Mouse (Mus musculus): ENCODE results near the gene Cela3b. TPM values are rescaled to one million over a fixed set of nuclear protein-coding genes. Genes with fewer than 3 reads are reported as not detected.

The Cela3b gene
- polyA plus RNA-seq, 1 experiment from 2014 or later: not detected

DNA sequence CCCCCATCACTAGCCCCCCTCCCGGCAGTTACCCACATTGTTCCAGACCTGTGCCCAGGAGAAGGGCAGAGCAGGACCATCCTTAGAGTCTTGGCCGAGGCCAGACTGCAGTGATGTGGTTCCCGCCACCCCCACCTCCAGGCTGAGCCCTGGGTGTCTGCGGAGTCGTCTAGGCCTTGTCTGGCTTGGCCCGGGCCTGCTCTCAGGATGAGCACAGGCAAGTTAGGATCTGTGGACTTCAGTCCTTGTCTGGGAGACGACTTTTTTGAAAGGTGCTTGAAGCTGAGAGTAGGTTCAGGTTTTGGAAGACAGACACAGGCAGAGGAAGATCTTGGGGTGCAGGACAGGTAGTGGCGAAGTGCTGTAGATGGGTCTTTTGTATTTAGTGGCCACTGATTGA is 41.0 kb upstream of the Cela3b start:
- Histone ChIP-seq H3K27ac (ENCODE audit: poor library complexity, severe bottlenecking) (peak overlapping the region; percentile 93), H3K4me3 (peak overlapping the region; percentile 88), H3K4me1 (replicated peaks) (peaks cover 83% of the 10 kb centered on the region), H3K4me2 (peak overlapping the region; percentile 95), H3K9me3 (replicated peaks) (no peaks in the 10 kb centered on the region), H3K9ac (peak overlapping the region; percentile 99), H3K27me3 (replicated peaks) (no peaks in the 10 kb centered on the region), H3K36me3 (peaks cover 10% of the 10 kb centered on the region)
- ATAC-seq (ENCODE audit: insufficient number of reproducible peaks, low FRiP score): no peak
- WGBS: 35% methylated on average over 8 of the region's 8 CpGs

DNA sequence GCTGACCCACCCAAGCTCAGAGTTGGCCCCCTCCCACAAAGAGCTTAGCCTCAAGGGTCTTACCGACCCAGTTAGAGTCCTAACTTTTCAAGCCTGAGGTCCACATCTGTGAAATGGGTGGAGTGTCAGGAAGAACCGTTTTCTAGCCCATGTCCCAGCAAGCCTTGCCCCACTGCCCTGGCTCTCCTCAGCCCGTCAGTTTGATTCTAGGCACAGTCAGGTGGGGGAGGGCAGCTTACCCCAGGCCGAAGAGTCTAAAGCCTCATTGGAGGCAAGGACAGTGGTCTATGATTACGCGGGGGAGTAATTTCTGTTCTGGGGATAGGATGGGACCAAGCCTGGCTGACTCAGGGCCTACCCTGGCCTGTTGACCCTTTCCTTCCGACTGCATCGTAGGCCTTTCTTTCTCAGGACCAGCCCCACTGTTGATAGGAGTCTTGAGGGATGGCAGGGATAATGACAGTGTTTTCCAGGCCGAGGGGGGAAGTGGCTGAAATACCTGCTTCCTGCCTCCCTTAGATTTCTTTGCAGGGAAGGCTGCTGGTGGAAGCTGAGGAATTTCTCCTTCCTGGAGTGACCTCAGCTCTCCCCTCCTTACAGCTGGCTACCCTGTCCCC is 40.5 kb upstream of the Cela3b start:
- H3K36me3 ChIP-seq: peaks cover 10% of the 10 kb centered on the region
- H3K27me3 ChIP-seq (replicated peaks): no peaks in the 10 kb centered on the region
- peak overlapping the region; percentile 95 for H3K4me2 ChIP-seq
- peak overlapping the region; percentile 88 for H3K4me3 ChIP-seq
- 24% methylated on average over 9 of the region's 9 CpGs for WGBS
- H3K9ac ChIP-seq: peak overlapping the region; percentile 99
- ATAC-seq (ENCODE audit: insufficient number of reproducible peaks, low FRiP score): no peak
- H3K4me1 ChIP-seq (replicated peaks): peaks cover 79% of the 10 kb centered on the region
- peak overlapping the region; percentile 93 for H3K27ac ChIP-seq (ENCODE audit: poor library complexity, severe bottlenecking)
- H3K9me3 ChIP-seq (replicated peaks): no peaks in the 10 kb centered on the region

DNA sequence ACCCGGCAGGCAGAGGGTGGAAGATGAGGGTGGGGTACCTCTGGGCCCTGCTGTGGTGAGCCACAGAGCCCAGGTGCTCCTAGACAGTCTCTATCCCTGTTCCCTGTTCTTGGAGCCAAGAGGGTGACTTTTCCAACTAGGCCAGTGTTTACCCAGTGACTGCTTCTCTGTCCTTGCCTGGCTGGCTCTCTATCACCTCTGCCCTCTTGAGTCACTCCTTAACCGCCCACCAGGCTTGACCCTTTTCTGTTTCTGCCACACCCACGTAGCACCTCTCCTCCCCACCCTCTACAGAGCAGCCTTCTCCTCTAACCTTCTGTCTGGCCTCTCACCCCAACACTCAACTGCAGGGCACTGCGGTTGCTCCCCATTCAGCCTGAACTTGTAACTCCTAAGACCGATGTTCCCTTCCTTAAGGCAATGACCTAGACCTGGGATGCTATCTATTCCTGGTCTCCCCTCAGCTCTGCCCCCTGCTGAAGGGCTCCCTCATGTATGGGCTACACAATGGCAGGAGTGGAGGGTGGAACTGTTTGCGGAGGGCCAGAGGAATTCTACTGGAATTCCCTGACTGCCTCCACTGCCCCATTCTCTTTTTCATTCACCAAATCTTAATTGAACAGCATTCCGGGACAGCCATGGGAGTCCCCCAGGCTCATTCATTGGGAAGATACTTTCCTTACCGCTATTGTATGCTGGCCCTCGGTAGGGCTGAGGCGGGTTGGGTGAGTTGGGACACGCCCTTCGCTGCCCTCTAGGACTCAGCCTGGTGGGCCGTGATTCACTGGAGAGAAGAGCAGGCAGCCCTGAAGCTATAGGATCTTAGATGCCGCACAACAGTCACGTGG is 39.7 kb upstream of the Cela3b start:
- WGBS: 21% methylated on average over 15 of the region's 15 CpGs
- Histone ChIP-seq H3K36me3 (peaks cover 8% of the 10 kb centered on the region), H3K27me3 (replicated peaks) (no peaks in the 10 kb centered on the region), H3K9me3 (replicated peaks) (no peaks in the 10 kb centered on the region), H3K27ac (ENCODE audit: poor library complexity, severe bottlenecking) (peak overlapping the region; percentile 93), H3K4me1 (replicated peaks) (peaks cover 77% of the 10 kb centered on the region), H3K9ac (peak overlapping the region; percentile 99), H3K4me3 (peak overlapping the region; percentile 88), H3K4me2 (peak overlapping the region; percentile 95)
- ATAC-seq (ENCODE audit: insufficient number of reproducible peaks, low FRiP score): no peak

DNA sequence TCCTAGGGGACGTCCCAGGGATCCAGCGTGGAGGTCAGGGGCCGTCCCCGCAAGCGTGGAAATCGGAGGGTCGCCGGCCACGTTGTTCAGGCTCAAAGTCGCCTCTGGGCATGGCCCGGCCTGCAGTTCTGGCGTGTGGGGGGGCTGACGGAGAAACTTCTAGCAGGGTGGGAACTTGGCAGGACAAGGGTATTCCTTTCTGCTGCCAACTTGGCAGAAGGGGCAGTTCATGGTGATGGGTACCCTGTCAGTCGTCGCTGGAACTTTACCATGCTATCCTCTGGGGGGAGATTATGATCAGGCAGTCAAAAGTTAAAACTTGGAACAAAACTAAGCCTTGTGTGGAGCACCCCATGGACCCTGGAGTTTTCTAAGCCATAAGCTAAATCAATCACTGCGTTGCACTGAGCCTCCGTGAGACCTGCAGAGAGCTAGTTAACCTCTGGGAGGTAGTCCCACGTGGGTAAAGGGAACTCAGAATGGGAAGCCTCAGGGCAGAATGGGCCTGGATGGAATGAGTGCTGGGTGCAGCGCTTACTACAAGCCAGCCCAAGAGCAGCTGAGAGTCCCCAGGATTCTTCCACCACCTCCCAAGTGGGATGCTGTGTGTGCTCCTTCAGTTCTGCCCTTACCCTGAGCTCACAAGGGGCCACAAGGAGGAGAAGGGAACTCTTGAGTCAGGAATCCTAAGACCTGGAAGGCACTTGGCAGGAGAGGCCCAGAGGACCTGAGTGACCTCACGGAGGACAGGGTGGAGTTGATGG is 38.9 kb upstream of the Cela3b start:
- Histone ChIP-seq H3K9me3 (replicated peaks) (no peaks in the 10 kb centered on the region), H3K36me3 (peaks cover 5% of the 10 kb centered on the region), H3K9ac (peak overlapping the region; percentile 99), H3K27me3 (replicated peaks) (no peaks in the 10 kb centered on the region), H3K27ac (ENCODE audit: poor library complexity, severe bottlenecking) (peak overlapping the region; percentile 93), H3K4me2 (peak overlapping the region; percentile 95), H3K4me1 (replicated peaks) (peaks cover 77% of the 10 kb centered on the region), H3K4me3 (peak overlapping the region; percentile 88)
- 2% methylated on average over 20 of the region's 20 CpGs for WGBS
- 0 out of 2 replicates have a peak, but pooled peaks have one; percentile 0 for ATAC-seq (ENCODE audit: insufficient number of reproducible peaks, low FRiP score)

DNA sequence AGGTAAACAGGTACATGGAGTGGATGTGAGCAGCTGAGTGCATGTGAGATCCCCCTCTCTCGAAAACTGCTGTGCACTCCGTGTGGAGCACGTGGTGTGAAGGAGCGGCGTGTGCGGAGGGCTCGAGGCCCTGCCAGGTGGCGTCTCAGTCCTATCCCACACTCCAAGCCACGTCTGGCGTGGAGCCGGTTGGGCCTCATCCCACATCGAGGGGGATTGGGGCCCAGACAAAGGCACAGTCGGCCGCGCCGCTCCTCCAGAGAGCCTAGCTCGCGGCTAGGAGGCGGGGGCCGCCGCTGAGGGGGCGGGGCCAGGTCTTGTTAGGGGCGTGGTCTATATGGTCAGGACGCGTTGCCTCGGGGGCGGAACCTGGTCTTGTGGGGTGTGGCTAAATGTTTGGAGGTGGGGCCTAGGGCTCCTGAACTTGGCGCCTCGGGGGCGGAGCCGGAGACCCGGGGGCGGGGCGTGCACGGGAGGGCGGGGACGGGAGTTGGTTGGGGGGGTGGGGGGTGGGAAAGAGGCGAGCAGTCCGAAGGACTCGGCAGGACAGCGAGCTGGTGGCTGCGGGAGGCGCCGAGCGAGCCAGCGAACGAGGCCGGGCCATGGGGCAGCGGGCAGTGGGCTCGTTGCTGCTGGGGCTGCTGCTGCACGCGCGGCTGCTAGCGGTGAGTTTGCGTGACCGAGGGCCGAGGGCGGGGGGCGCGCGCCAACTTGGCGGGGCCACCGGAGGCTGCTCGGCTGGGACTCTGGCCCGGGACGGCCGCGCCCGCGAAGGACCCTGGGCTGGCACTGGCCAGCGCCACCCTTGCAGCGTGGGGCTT is 38.1 kb upstream of the Cela3b start, which contains the start of gene Hspg2:
Gene Hspg2 (plus strand): TSS at position 510 of the 821 bp plus-strand sequence.
- no peaks in the 10 kb centered on the region for H3K9me3 ChIP-seq (replicated peaks)
- peak within 1 kb of the TSS; percentile 93 for H3K27ac ChIP-seq (ENCODE audit: poor library complexity, severe bottlenecking)
- no peaks in the 10 kb centered on the region for H3K27me3 ChIP-seq (replicated peaks)
- ATAC-seq (ENCODE audit: insufficient number of reproducible peaks, low FRiP score): peak; percentile 84
- peak within 1 kb of the TSS; percentile 88 for H3K4me3 ChIP-seq
- H3K4me2 ChIP-seq: peak within 1 kb of the TSS; percentile 95
- WGBS: under 1% methylated on average over 66 of the region's 72 CpGs
- H3K4me1 ChIP-seq (replicated peaks): peaks cover 73% of the 10 kb centered on the region
- peak within 1 kb of the TSS; percentile 99 for H3K9ac ChIP-seq
- peaks cover 5% of the 10 kb centered on the region for H3K36me3 ChIP-seq

DNA sequence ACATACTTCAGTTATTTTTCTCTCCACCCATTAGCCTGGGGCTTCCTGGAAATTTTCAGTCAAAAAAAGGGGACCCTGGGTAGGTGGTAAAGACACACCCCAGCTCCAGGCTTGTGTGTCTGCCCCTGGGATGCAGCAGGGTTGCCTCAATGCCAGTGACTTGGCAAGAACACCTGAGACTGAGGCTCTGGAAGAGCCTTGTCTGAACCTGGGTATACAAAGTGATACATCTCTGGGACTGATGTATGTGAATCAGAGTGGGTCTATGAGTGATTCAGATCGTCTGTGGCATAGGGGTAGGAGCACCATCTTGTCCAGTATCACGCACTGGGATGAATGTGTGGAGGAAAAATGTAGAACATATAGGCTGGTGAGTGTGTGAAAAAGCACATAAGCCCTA is 37.2 kb upstream of the Cela3b start:
- H3K9me3 ChIP-seq (replicated peaks): no peaks in the 10 kb centered on the region
- peak; percentile 0; the same call in 1 of the 2 replicates for ATAC-seq (ENCODE audit: insufficient number of reproducible peaks, low FRiP score)
- no peaks in the 10 kb centered on the region for H3K27me3 ChIP-seq (replicated peaks)
- H3K4me2 ChIP-seq: no peak overlapping the region; the same call in 1 of the 2 replicates
- H3K36me3 ChIP-seq: no peaks in the 10 kb centered on the region; the same call in 1 of the 2 replicates
- 0 out of 2 replicates have a peak overlapping the region, but pooled peaks have one; percentile 66 for H3K9ac ChIP-seq
- WGBS: 76% methylated on average over 2 of the region's 2 CpGs
- H3K4me3 ChIP-seq: no peak overlapping the region
- H3K4me1 ChIP-seq (replicated peaks): peaks cover 63% of the 10 kb centered on the region
- peak overlapping the region; percentile 90 for H3K27ac ChIP-seq (ENCODE audit: poor library complexity, severe bottlenecking)

DNA sequence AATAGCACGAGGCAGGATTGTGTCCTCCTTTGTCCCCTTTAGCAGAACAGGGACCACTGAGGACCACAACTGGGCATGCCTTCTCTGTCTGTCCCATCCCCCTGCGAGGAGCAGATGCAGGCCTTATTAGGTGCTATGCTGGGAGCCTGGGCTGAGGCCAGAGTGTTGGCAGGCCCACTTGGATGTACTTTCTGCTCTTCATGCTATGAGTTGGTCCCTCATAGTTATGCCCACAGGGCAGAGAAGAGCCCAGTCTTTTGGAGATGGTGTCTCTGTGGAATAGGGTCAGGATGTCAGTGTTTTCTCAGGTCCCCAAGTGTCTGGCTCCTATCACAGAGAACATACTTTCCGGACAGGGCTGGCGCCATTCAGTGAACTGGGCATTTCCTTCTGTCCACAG is 36.7 kb upstream of the Cela3b start:
- H3K27me3 ChIP-seq (replicated peaks): no peaks in the 10 kb centered on the region
- 46% methylated on average over 4 of the region's 4 CpGs for WGBS
- no peaks in the 10 kb centered on the region for H3K9me3 ChIP-seq (replicated peaks)
- H3K9ac ChIP-seq: no peak overlapping the region
- H3K4me3 ChIP-seq: no peak overlapping the region
- H3K4me1 ChIP-seq (replicated peaks): peaks cover 66% of the 10 kb centered on the region
- H3K36me3 ChIP-seq: no peaks in the 10 kb centered on the region; the same call in 1 of the 2 replicates
- H3K27ac ChIP-seq (ENCODE audit: poor library complexity, severe bottlenecking): peak overlapping the region; percentile 90
- H3K4me2 ChIP-seq: no peak overlapping the region
- peak; percentile 33 for ATAC-seq (ENCODE audit: insufficient number of reproducible peaks, low FRiP score)

DNA sequence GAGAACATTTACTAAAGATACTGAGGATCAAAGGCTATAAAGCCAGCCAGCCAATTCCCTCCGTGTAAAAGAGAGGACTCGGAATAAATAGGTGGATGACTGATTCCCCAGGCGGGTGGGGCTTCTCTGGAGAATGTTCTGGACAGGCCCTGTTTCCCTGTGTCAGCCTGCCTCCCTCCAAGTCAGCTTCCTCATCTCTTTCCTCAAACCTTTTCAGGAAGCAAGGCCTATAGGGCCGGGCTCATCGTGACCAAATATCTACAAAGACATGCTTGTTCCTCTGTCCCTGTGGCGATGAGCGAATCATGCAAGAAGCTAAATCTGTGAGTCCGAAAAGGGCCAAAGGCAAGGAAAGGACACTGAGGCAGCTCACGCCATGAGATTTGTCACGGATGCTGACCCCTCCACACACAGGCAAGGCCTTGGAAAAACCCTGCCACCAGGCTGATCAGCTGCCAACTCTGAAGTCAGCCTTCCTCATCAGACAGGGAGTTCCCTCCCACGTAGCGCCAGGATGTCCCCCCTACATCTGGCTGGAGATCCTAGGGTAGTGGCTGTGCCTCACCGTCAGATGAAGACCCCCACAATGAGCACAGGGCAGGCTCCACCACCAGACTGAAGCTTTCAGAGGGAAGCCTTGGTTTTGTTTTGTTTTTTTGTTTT is 34.9 kb upstream of the Cela3b start:
- no peak overlapping the region for H3K4me2 ChIP-seq
- H3K27ac ChIP-seq (ENCODE audit: poor library complexity, severe bottlenecking): peak overlapping the region; percentile 69
- no peaks in the 10 kb centered on the region for H3K27me3 ChIP-seq (replicated peaks)
- no peak overlapping the region for H3K9ac ChIP-seq
- H3K4me3 ChIP-seq: no peak overlapping the region
- H3K9me3 ChIP-seq (replicated peaks): no peaks in the 10 kb centered on the region
- 59% methylated on average over 13 of the region's 13 CpGs for WGBS
- peaks cover 63% of the 10 kb centered on the region for H3K4me1 ChIP-seq (replicated peaks)
- ATAC-seq (ENCODE audit: insufficient number of reproducible peaks, low FRiP score): no peak
- H3K36me3 ChIP-seq: no peaks in the 10 kb centered on the region; the same call in 1 of the 2 replicates

DNA sequence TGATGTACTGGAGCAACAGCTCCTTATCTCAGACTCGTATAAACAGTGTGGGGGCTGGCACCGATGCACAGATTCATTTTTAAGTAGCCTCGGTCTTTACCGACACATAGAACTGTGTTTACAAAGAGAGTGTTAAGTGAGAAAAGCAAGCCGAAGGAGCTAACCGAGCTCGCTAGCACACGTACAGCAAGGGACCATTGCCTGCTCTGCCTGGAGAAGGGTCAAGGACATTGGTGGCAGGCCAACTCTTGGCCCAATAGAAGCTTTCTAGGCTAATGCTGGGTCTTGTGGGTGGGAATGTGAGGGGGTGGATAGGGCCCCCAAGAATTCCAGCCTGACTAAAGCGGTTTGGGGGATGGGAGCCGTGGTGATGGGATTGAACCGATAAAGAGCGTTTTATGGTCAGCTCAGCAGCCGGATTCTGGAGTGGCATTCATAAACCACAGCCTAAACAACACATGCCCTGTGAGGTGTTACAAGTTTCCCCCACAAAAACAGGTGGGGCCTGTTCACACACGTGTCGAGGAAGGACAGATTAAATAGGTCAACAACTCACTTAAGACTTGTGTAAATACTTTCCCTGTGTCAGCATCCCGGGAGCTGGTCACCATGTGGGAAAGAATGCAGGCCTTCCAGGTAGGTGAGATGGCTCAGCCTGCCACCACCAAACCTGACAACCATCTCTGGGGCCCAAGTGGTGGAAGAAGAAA is 31.8 kb upstream of the Cela3b start:
- Histone ChIP-seq H3K27ac (ENCODE audit: poor library complexity, severe bottlenecking) (0 out of 2 replicates have a peak overlapping the region, but pooled peaks have one; percentile 9), H3K36me3 (no peaks in the 10 kb centered on the region), H3K4me3 (no peak overlapping the region), H3K4me2 (no peak overlapping the region), H3K9me3 (replicated peaks) (no peaks in the 10 kb centered on the region), H3K9ac (no peak overlapping the region), H3K4me1 (replicated peaks) (peaks cover 56% of the 10 kb centered on the region), H3K27me3 (replicated peaks) (no peaks in the 10 kb centered on the region)
- no peak for ATAC-seq (ENCODE audit: insufficient number of reproducible peaks, low FRiP score)
- 60% methylated on average over 16 of the region's 16 CpGs for WGBS
